Mouse (Mus musculus): Measurements from ENCODE around the gene Milr1. TPM values are rescaled to one million over a fixed set of nuclear protein-coding genes. Genes with fewer than 3 reads are reported as not detected.
A peak's percentile ranks its signal among the peaks of the same experiment; 100 is the strongest.
"Not testable (repeated sequence)": the region's sequence is repeated elsewhere in the genome, so short reads cannot be mapped to it uniquely, and the experiment has no call there.

Milr1 gene
- total RNA-seq, 2 experiments from 2014 or later = 0.44 TPM; not detected in 1

- Histone ChIP-seq H3K4me3 (no peak overlapping the region), H3K27ac (no peak overlapping the region)
- TF ChIP-seq CTCF (IDR thresholded peaks at IDR 0.05) = no peak
- DNase-seq (ENCODE audit: extremely low spot score in 1 of 2, low spot score in 2 of 2) = no peak
- intact Hi-C loops (cut with DNase I) = no loop called here
Measured at GRCm38 (mm10) chr11:106739116-106739515, 11.9 kb upstream of the Milr1 start.

DNA sequence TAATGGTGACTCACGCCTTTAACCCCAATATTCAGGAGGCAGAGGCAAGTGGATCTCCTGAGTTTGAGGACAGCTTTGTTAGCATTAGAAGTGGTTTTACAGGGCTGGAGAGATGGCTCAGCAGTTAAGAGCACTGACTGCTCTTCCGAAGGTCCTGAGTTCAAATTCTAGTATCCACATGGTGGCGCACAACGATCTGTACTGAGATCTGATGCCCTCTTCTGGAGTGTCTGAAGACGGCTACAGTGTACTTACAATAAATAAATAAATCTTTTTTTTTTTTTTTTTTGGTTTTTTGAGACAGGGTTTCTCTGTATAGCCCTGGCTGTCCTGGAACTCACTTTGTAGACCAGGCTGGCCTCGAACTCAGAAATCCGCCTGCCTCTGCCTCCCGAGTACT lies 10.3 kb upstream of the Milr1 start:
- H3K27ac ChIP-seq; DNase-seq (ENCODE audit: extremely low spot score in 1 of 2, low spot score in 2 of 2); H3K4me3 ChIP-seq: not testable (repeated sequence)
- intact Hi-C loops (cut with DNase I) = loop anchor here (10.0 kb wide), 2 partner anchors 236 to 326 kb away; no protein-coding TSS in a partner anchor

- no peak for DNase-seq (ENCODE audit: extremely low spot score in 1 of 2, low spot score in 2 of 2)
- Histone ChIP-seq H3K4me3 (no peak overlapping the region), H3K27ac (no peak overlapping the region)
- no peak for TF ChIP-seq CTCF (IDR thresholded peaks at IDR 0.05)
- intact Hi-C loops (cut with DNase I) = loop anchor here (10.0 kb wide), 2 partner anchors 236 to 326 kb away; no protein-coding TSS in a partner anchor
Measured at GRCm38 (mm10) chr11:106741232-106741631, 9.8 kb upstream of the Milr1 start.

GRCm38 (mm10) chr11:106741826-106742225 lies 9.2 kb upstream of the Milr1 start:
- DNase-seq (ENCODE audit: extremely low spot score in 1 of 2, low spot score in 2 of 2) = no peak
- no peak for TF ChIP-seq CTCF (IDR thresholded peaks at IDR 0.05)
- Histone ChIP-seq H3K4me3 (no peak overlapping the region), H3K27ac (no peak overlapping the region)
- intact Hi-C loops (cut with DNase I) = loop anchor here (1.0 to 10.0 kb wide), 3 partner anchors 94 to 327 kb away; no protein-coding TSS in a partner anchor

GRCm38 (mm10) chr11:106742388-106742841 lies 8.6 kb upstream of the Milr1 start:
- intact Hi-C loops (cut with DNase I) = loop anchor here (1.0 to 10.0 kb wide), 3 partner anchors 94 to 328 kb away; no protein-coding TSS in a partner anchor
- DNase-seq (ENCODE audit: extremely low spot score in 1 of 2, low spot score in 2 of 2) = no peak
- peak; percentile 70 for TF ChIP-seq CTCF (IDR thresholded peaks at IDR 0.05)
- no peak overlapping the region for H3K27ac ChIP-seq
- no peak overlapping the region for H3K4me3 ChIP-seq

DNA sequence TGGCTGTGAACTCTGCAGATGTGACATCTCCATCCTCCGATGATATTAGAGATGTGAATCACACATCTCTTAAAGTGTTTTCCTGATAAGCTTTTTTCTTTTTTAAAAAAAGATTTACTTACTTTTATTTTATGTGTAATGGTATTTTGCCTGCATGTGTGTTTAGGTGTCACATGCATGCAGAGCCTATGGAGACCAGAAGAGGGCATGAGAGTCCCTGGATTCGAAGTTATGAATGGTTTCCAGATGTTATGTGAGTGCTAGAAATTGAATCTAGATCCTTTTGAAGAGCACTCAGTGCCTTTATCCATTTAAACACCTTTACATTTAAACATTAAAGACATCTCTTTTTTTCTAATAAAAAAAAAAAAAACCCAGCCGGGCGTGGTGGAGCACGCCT lies 6.1 kb upstream of the Milr1 start:
- TF ChIP-seq CTCF (IDR thresholded peaks at IDR 0.05) = peak; percentile 24
- intact Hi-C loops (cut with DNase I) = loop anchor here (10.0 kb wide), 2 partner anchors 240 to 330 kb away; no protein-coding TSS in a partner anchor
- Histone ChIP-seq H3K4me3 (no peak overlapping the region), H3K27ac (no peak overlapping the region)
- no peak for DNase-seq (ENCODE audit: extremely low spot score in 1 of 2, low spot score in 2 of 2)

- not testable (repeated sequence) for DNase-seq (ENCODE audit: extremely low spot score in 1 of 2, low spot score in 2 of 2); H3K4me3 ChIP-seq; H3K27ac ChIP-seq
- intact Hi-C loops (cut with DNase I) = loop anchor here (10.0 kb wide), 2 partner anchors 245 to 335 kb away; no protein-coding TSS in a partner anchor
Measured at GRCm38 (mm10) chr11:106749557-106750120, 1.4 kb upstream of the Milr1 start.

DNA sequence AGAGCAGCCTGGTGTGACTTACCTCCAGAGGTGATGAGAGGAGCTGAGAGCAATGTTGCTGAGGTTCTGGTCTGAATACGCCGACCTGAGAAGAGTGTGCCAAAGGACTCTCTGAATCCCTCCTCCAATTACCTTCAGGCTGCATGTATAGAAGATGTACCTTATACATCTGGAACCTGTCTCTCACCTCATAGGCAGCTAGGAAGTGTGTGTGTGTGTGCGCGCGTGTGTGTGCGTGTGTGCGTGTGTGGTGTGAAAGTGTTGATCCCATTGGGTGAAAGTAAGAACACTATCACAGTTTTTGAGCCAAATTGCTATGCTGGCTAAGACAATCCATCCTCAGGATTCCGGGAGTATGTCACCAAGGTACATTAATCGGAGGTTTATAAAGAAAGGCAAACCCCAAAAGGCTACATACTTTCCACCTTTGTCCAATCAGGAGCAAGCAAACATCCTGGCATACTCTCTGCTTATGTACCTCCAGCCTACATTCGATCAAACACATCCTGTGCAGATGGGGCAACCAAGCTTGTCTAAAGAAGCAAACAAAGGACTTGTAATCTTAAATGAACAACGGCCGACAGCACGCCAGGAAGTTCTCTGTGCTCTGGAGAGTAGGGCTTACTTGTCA lies 790 bp upstream of the Milr1 start, which contains the start of gene Pecam1:
Gene Pecam1 (minus strand): TSS at position 508 of the 631 bp plus-strand sequence.
- DNase-seq (ENCODE audit: extremely low spot score in 1 of 2, low spot score in 2 of 2) = no peak
- no peak within 1 kb of the TSS for H3K27ac ChIP-seq
- no peak for TF ChIP-seq CTCF (IDR thresholded peaks at IDR 0.05)
- no peak within 1 kb of the TSS for H3K4me3 ChIP-seq
- intact Hi-C loops (cut with DNase I) = no loop called here

GRCm38 (mm10) chr11:106752103-106752502 lies 1.1 kb downstream of the Milr1 start:
- H3K27ac ChIP-seq = no peak overlapping the region
- intact Hi-C loops (cut with DNase I) = no loop called here
- H3K4me3 ChIP-seq = no peak overlapping the region
- TF ChIP-seq CTCF (IDR thresholded peaks at IDR 0.05) = no peak
- no peak for DNase-seq (ENCODE audit: extremely low spot score in 1 of 2, low spot score in 2 of 2)

- intact Hi-C loops (cut with DNase I) = no loop called here
Measured at GRCm38 (mm10) chr11:106753314-106753713, 2.3 kb downstream of the Milr1 start.

GRCm38 (mm10) chr11:106755583-106755982 lies 4.6 kb downstream of the Milr1 start:
- no peak for TF ChIP-seq CTCF (IDR thresholded peaks at IDR 0.05)
- intact Hi-C loops (cut with DNase I) = no loop called here
- H3K4me3 ChIP-seq = no peak overlapping the region
- H3K27ac ChIP-seq = no peak overlapping the region
- no peak for DNase-seq (ENCODE audit: extremely low spot score in 1 of 2, low spot score in 2 of 2)

More at GRCm38 (mm10) chr11:106753314-106753713, 2.3 kb downstream of the Milr1 start:
- TF ChIP-seq CTCF (IDR thresholded peaks at IDR 0.05) = no peak
- no peak for DNase-seq (ENCODE audit: extremely low spot score in 1 of 2, low spot score in 2 of 2)
- Histone ChIP-seq H3K4me3 (no peak overlapping the region), H3K27ac (no peak overlapping the region)

GRCm38 (mm10) chr11:106759028-106759427 lies 8.0 kb downstream of the Milr1 start:
- no peak overlapping the region for H3K4me3 ChIP-seq
- no peak for TF ChIP-seq CTCF (IDR thresholded peaks at IDR 0.05)
- no peak for DNase-seq (ENCODE audit: extremely low spot score in 1 of 2, low spot score in 2 of 2)
- no peak overlapping the region for H3K27ac ChIP-seq
- intact Hi-C loops (cut with DNase I) = no loop called here
